Mouse (Mus musculus) 3134 (cell line): Measurements from ENCODE around the gene Fbxo17.

Experiments
- DNase-seq: peaks from one replicate; pipeline ENCODE4 v3.0.0-alpha.2; 2011; ENCODE audit warnings: low spot score; ENCODE audit not compliant: insufficient read length; ENCODE audit errors: extremely low read depth

The Fbxo17 gene

DNA sequence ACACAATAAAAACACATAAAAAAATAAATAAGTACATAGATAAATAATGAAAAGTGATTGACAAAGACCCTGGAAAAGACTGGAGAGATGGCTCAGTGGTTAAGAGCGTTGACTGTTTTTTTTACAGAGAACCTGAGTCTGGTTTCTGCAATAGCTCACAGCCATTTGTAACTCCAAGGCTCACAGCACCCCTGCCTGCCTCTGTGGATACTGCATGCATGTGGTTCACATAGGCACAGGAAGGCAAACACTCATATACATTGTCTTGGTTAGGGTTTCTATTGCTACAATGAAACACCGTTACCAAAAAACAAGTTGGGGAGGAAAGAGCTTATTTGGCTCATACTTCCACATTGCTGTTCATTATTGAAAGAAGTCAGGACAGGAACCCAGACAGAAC, 1.0 kb upstream of the Fbxo17 start:
- DNase-seq: no peak

DNA sequence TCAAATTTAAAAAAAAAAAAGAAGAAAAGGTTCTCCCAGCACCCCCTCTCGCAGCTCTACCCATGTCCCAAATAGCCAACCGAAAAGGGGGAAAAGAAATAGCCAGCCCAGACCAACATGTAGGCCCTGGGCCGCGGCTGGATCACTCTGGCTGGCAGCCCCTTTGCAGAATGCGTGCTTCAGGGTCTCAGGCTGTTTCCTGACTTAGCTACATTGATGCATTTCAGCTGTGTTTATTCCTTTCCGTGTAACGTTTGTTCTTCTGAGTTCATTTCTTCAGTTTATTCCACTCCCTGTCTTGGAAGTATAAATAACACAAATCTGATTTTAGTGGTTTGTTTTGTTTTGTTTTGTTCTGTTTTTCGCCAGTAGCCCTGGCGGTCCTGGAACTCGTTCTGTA, 1.1 kb downstream of the Fbxo17 start:
- no peak for DNase-seq

DNA sequence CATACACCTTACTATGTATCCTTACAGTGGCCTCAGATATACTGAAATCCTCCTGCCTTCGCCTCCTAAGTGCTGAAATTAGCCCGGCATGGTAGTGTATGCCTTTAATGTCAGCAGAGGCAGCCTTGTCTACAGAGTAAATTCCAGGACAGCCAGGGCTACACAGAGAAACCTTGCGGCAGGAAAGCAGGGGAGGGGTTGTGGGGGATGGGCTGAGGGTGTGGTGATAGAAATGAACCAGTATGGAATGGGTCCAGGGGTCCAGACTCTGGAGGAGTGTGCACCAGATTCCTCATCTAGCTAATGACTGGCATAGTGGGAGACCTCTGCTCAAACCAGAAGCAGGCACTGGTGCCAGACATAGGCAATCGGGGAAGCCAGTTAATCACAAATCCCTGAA, 2.6 kb downstream of the Fbxo17 start:
- DNase-seq: no peak

DNA sequence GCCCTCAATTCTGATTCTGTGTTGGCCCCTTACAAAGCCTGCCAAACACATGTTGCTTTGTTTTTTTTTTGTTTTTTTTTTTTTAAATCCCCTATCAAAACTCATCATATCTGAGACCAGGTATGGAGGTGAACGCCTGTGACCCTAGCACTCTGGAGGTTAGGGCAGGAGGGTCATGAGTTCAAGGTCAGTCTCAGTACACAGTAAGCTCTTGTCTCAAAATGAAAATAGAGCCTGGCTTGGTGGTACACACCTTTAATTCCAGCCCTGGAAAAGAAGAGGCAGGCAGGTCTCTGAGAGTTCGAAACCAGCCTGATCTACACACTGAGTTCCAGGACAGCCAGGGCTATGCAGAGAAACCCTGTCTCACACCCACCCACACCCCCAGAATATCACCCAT, 3.0 kb downstream of the Fbxo17 start:
- DNase-seq: no peak

DNA sequence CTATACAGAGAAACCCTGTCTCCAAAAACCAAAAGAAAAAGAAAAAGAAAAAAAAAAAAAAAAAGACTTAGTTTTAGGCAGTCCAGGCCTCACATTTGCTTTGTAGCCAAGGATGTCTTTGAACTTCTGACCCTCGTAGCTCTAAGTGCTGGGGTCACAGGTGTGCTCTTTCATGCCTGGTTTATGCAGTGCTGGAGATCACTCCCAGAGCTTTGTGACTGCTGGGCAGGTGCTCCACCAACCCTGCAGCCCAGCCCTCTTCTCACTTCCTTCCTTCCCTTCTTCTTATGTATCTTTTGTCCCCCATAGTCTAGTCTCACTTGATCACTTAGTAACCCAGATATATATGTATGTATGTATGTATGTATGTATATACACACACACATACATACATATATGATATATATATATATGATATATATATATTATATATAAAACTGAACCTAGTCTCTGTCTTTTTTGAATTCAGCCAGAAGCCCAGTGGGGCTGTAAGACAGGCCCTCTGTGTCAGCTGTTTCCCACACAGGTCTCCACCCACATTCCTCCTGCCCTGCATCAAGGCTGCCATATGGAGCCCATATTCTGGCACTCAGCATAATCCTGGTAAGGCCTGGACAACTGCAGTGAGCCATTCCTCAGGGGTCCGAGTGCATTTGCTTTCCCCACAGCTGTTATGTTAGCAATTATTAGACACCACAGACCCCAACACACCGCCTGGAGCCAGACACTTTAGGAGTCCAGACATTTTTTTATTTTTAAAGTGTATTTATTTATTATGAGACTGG, 4.3 kb downstream of the Fbxo17 start:
- no peak for DNase-seq

DNA sequence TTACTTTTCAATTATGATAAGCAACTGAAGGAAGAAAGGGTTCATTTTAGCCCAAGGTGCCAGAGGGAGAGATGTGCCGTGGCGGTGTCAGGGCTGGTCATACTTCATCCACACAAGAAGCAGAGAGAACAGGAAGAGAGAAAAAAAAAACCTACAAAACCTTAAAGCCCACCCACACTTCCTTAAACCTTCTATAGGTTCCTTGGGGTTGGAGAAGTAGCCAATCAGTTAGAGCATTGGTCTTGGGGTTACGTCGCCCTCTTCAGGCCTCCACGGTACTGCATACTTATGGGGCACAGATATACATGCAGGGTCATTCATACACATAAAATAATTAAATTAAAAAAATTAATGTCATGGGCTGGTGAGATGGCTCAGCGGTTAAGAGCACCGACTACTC, 5.5 kb downstream of the Fbxo17 start:
- DNase-seq: no peak

DNA sequence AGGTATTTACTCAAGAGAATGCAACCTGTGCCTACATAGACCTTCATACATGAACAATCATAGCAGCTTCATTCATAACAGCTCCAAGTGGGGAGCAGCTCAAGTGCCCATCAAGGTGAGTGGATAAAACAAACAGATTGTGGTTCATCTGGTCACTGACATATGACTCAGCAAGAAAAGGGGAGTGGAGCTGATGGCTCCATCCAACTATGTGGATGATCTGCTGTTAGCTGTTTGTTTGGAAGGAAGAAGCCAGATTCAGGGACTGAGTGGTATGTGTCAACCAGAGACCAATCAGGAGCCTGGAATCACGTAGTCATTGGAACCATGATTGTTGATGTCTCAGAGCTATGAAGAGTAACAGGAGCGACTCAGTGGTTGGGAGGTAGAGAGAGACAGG, 8.0 kb downstream of the Fbxo17 start:
- DNase-seq: no peak

DNA sequence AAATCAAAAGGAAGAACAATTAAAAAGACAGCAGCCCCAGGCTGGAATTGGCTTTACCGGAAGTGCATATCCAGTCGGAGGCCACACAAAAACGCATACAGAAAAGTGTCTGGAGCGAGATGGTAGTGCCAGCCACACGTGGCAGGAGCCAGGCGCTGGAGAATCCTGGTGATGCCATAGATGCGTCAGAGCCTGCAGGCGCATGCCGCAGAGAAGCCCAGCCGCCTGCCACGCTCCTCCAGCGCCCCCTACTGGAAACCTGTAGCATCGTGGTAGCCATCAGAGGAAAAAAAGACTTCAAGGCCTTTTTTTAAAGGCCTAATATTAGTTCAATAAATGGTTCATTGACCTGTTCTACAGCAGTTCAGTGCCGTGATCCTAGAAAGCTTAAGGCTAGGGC, 10.0 kb downstream of the Fbxo17 start:
- DNase-seq: peak; percentile 72

DNA sequence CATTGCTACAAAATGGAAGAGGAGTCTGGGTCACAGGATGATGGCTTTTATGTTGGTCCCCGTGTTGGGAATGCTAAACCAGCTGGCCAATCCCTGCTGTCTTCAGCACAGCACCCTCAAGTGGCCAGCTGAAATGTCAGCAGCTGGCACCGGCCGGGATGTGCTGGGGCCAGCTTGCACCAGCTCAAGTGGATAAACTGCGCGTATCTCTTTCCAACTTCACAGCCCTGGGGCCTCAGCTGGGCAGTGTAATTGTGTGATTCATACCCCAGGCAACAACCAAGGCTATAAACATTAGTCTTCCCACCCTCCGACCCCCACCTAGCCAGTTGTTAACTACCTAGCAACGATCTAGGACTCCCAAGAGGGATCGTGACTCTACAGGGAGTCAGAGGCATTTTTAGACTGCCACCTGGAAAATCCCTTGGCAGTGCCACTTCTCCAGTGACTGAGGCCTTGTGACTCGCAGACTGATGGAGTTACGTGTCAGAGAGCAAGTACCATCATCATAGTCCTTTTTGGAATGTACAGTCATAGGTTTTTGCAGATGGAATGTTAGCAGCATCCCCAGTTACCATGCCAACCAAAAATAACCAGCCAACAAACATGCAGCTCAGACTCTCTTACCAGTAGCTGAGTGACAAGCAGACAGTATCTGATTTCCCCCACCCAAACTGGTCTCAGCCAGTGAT, 11.2 kb downstream of the Fbxo17 start:
- DNase-seq: peak; percentile 35

DNA sequence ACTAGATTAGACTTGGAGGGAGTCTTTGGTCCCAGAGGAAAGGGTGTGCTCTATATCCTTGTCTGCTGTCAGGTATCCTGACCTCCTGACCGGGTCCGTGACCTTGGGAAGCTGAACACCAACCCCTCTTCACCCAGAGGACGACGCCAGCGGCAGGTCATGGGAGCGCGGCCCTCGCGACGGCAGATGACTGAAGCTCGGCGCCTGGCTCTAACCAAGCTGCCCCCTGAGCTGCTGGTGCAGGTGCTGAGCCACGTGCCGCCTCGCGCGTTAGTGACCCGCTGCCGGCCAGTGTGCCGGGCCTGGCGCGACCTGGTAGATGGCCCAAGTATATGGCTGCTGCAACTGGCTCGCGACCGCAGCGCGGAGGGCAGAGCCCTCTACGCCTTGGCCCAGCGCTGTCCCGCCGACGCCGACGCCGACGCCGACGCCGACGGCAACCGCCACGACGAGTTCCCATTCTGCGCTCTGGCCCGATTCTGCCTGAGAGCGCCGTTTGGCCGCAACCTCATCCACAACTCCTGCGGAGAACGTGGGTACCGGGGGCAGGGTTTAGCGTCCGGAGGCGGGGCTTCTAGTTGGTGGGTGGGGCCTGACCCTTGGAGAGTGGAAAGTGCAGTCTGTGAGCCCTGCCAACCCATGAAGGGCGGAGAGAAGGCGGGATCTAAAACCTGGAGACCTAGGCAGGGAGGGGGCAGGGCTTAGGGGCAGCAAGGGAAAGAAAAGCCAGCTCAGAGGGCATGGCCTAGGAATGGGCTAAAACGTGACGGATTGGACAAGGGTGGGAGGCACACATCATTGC, 15.9 kb downstream of the Fbxo17 start:
- no peak for DNase-seq

DNA sequence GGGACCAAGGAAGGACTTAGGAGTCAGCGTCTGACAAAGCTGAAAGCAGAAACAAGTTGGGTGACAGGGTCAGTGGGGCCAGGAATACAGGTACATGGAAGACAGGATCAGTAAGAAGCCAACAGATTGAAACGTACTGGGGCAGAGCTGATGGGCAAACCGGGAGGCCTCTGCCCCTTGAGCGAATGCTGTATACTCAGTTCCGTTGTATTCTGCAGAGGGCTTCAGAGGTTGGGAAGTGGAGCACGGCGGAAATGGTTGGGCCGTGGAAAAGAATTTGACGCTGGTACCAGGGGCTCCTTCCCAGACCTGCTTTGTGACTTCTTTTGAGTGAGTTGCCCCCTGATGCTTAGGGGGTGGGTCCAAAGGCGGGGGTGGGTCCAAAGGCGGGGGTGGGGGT, 16.6 kb downstream of the Fbxo17 start:
- no peak for DNase-seq

DNA sequence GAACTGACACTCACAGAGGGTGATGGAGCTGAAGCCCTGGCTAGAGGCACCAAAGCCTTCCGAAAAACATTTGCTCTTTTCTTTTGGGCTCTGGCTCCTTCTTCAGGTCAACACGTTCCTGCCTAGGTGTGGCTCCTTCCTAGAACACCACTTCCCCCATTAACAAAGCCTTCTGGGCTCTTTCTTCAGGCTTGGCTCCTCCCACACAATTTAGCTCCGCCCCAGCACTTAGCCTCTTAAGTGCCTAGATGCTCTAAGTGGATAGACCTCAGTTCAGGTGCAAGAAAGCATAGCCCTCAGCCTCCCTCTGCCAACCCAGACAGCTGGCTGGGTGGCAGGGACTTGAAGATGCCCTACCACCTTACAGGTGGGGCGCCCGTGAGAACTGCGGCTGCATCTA, 19.1 kb downstream of the Fbxo17 start:
- DNase-seq: no peak

DNA sequence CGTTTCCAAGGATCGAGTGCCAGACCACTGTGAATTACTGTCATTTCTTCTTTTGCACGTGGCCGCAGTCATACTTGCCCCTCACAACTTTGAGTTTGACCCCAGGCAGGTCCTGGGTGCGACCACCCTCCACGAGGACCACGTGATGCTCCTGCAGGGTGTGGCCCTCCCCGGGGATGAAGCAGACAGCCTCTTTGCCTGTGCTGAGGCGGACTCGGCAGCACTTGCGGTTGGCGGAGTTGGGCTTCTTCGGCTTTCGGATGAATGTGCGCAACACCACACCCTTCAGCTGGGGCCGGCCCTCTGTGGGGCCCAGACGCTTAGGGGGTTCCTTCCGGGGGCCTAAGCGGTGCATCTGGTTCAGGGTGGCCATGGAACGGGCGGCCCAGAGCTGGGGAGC, 23.2 kb downstream of the Fbxo17 start:
- no peak for DNase-seq

DNA sequence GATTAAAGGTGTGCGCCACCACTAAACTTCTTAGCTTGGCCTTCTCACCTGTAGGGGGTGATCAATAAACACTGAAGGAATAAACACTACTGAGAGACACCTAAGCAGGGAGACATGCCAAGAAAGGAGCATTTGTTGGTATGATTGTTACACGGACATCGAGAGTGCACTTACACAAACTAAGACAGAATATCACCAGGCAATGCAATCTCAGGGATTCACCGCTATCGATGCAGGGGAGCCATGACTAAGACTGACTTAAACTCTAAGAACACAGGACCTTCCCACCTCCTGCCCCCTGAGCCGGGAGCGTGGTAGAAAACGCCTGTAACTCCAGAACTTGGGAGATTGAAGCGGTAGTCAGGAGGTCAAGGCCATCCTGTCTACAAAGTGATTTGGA, 24.3 kb downstream of the Fbxo17 start:
- no peak for DNase-seq

DNA sequence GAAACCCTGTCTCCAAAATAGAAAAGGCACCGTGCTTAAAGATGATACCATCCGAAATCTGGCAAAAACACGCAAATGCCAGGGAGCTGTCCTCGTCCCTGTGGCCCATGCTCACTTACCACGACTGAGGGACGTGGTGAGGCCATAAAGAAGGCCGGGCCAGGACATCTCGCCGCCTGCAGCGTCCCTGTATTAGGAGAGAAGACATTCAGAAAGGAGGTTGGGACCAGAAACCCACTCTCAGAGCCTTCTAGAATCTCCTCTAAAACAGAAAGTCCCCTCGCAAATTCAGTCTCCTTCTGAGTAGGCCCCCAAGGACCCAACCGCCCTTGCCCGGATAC, 24.7 kb downstream of the Fbxo17 start:
- no peak for DNase-seq

DNA sequence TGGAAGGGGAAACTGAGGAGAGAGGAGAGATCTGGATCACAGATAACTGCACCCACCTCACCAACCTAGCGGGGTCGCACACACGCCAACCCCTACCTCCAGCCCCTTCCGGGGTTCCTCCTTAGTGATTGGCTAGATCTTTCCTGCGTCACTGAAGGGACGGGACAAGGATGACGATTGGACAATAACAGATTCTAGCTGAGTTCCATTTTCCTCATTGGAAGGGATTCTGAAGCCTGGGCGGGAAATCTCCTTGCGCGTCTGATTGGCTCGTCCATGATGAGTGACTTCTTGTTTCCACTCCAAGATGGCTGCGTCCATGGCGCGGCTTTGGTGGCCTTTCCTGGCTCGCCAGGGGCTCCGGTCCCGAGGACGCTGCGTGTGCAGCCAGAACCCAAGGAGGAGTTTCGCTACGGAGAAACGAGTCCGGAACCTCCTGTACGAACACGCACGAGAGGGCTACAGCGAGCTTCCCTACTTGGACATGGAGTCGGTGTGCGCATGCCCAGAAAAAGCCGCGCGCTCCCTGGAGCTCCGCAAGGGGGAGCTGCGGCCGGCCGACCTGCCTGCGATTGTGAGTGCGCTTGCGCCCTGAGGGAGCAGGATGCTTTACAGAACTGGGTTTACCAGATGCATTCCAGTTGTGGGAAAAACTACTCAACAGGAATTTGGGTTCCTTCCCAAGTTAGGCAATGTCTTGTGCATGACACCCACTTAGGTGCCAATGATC, 25.3 kb downstream of the Fbxo17 start, which contains the start of the genes Mrps12 and Sars2:
TSS of gene Mrps12 (minus strand) at position 112 of the 730 bp plus-strand sequence.
TSS of gene Sars2 (plus strand) at position 284 of the 730 bp plus-strand sequence.
- peak; percentile 95 for DNase-seq

DNA sequence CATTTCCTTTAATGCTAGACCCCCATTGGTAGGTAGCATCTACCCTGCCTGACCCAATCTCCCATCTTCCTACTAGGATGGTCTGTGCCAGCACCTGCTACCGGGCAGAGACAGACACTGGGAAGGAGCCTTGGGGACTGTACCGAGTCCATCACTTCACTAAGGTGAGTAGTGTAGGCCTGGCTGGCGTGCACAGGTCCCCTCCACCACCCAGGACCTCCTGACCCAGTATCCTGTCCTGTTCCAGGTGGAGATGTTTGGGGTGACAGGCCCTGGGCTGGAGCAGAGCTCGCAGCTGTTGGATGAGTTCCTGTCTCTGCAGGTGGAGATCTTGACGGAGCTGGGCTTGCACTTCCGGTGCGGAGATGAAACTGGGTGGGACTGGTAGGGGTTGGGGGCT, 33.3 kb downstream of the Fbxo17 start:
- DNase-seq: no peak

DNA sequence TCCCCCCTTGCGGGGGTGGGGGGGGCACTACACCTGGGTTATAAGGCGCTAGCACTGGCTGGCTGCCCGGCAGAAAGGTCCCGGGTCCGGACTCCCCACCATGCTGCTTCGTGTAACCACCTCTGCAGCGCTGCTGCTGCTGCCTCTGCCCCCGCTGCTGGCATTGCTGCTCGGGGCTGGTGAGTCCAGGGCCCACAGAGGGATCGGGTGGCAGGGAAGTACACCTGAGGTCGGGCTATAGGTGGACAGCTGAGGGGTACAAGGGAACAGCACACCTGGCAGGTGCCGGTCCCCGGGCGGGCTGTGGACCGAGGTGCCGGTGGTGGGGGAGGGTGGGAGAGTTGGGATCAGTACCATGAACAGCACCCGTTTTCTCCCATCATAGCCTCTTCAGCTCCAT, 39.5 kb downstream of the Fbxo17 start, which contains the start of gene Ccer2:
TSS of gene Ccer2 (plus strand) at position 96 of the 400 bp plus-strand sequence.
- DNase-seq: no peak

DNA sequence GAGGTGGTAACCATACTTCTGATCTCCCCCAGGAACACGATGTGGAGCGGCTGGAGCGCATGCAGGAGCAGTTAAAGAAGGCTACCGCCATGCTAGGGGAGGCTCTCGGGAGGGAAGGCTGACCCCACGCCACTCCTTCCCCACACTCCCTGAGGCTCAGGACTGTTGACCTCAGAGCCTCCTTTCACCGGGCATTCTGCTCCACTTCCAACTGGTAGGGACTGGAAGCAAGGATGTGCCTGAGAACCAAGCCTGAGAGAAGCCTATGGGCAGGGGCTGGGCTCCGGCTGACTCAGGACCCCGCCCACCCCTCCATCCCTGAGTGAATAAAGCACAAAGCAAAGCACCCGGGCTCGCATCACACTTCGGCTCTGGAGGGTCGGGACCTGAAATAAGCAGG, 42.0 kb downstream of the Fbxo17 start:
- DNase-seq: no peak

DNA sequence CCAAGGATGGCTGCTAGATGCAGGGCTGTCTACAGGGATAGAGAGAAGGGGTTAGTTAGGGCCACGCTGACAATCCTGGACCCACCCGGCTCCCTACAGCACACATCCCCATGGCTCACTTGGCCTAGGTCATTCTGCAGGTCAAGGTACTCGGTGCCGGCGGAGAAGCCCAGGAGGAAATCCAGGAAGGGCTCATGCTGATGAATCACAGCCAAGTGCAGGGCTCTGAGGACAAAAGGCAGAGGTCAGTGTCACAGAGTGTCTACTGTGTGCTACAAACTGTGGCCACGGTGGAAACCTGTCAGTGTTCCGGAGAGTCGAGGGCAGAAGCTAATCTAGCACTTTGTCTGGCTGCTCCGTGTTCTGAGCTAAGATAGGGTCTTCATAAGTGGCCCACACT, 45.3 kb downstream of the Fbxo17 start:
- no peak for DNase-seq

DNA sequence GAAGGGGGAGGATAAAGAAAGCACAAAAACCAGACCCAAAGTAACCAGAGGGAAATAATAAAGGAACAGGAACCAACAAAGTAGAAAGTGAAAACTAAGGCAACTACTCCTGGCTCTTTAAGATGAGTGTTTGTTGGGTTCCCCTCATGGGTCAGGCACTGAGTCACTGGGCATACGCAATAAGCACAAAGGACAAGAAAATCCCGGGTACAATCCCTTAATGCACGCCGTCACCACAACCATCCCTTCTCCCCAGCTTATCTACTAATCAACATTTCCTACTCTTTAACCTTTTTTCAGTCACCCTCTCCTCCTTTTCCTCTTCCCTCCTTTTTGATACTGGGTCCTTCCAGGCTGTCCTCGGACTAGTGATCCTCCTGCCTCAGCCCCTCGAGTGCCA, 48.6 kb downstream of the Fbxo17 start:
- DNase-seq: no peak
